Mouse (Mus musculus) erythroblast, embryonic 14.5 days (primary cell): ENCODE data around the gene Aff2.

ENCODE experiments used
- GATA1 ChIP-seq: IDR thresholded peaks from 2 replicates; pipeline ENCODE4 v1.6.1; 2012; ENCODE audit warnings: low read length, inconsistent platforms, mixed read lengths
- TAL1 ChIP-seq: IDR thresholded peaks from 3 replicates; pipeline ENCODE4 v1.6.1; 2012; ENCODE audit warnings: low read length, inconsistent platforms, mixed read lengths

DNA sequence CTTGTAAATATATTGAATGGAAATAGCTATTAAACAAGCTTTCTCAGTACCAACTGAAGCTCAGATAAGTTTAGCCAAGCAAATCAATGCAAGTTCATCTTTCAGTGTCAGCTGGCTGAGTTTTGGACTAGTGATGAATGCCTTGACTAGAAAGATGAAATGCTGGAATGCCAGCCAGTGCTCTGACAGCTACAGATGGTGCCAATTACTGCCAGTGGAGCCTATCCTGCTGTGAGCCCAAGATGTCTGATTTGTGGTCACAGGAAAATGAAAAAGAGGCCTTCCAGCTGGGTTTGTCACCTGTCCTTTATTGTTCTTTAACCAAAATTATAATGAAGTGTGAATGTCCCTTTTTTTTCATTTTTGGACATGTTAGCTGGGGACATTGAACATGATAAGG lies 248.7 kb downstream of the Aff2 start:
- TF ChIP-seq GATA1, result no peak
- no peak for TF ChIP-seq TAL1
